Mouse (Mus musculus): ENCODE data around the gene Ptpn13. TPM values are rescaled to one million over a fixed set of nuclear protein-coding genes. Genes with fewer than 3 reads are reported as not detected.

The Ptpn13 gene
- total RNA-seq, 2 experiments from 2014 or later: 9.7 to 13.4 TPM

GRCm38 (mm10) chr5:103644167-103644566 is 219.2 kb downstream of the Ptpn13 start:
- Histone ChIP-seq H3K27ac (no peak overlapping the region), H3K4me3 (no peak overlapping the region)
- no peak for DNase-seq (ENCODE audit: low spot score in 2 of 2)
- TF ChIP-seq CTCF (conservative IDR thresholded peaks at IDR 0.05): no peak

- no peak for DNase-seq (ENCODE audit: low spot score in 2 of 2)
- no peak for TF ChIP-seq CTCF (conservative IDR thresholded peaks at IDR 0.05)
- Histone ChIP-seq H3K27ac (no peak overlapping the region), H3K4me3 (no peak overlapping the region)
These were observed 222.3 kb downstream of the Ptpn13 start for GRCm38 (mm10) chr5:103647320-103647719.

Other genes starting within 250 kb of the Ptpn13 start
- gene Mapk10, start 213.9 kb upstream of the Ptpn13 start, total RNA-seq (2021): 100 to 1,000 TPM; 470 to 471 TPM
- under 1 TPM in 1 of 2 experiments, not detected in 1; 0.18 TPM for gene Slc10a6, start 204.2 kb downstream of the Ptpn13 start, total RNA-seq (2021)
- not detected for gene 1700016H13Rik, start 230.8 kb downstream of the Ptpn13 start, total RNA-seq (2021)